Mouse (Mus musculus): ENCODE measurements around the gene Plekhm3.
A peak's percentile ranks its signal among the peaks of the same experiment; 100 is the strongest.

Plekhm3 gene

DNA sequence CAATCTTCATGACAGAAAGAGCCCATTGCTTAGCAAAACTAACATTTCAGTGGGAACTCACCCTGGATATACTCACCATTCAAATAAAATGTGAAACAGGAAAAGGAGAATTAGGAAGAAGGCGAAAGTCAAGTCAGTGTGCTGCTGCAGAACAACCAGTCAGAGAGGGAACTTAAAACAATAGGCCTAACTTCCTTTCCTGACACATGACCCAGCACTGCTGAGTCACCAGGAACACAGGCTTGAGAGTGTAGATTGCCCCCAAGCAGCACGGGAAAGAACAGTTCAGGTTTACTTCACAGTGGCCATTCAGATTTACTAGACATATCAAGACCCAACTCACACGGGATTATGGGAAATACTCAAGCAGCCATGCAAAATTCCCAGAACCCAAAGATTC is 80.3 kb downstream of the Plekhm3 start:
- DNase-seq (ENCODE audit: low read depth, low spot score) = no peak

DNA sequence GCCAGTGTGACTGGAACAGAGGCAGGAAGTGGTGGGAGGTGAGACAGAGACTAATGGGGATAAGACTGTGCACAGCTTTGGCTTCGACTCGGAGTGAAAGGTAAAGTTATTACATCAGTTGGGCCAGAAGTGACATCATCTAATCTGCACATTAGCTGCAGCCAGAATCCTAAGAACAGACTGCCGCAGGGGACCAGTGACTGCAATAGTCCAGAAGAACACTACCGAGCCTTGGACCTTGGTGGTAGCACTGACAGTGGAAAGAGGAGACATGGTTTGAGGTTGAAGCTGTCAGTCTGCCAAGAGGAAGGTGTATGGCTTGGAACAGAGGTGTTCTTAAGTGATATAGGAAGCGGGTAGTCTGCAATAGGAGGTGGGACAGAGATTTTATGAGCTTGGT is 80.9 kb downstream of the Plekhm3 start:
- DNase-seq (ENCODE audit: low read depth, low spot score) = no peak

DNA sequence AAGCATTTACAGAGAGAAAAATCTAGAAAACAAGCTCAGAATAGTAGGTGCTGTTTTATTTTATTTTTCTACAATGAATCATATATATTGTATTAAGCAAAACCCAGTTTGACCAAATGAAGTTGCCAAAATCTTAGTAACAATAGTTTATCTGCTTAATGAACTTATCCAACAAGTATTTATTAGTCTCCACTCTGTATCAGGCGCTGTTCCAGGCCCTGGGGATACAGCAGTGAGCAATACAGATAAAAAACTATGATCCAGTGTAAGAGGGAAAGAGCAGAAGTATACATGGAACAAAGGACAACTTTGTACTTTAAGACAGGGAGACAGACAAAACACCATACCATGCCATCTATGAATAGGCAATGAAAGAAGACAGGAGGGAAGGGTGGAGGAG is 81.5 kb downstream of the Plekhm3 start:
- DNase-seq (ENCODE audit: low read depth, low spot score) = no peak

DNA sequence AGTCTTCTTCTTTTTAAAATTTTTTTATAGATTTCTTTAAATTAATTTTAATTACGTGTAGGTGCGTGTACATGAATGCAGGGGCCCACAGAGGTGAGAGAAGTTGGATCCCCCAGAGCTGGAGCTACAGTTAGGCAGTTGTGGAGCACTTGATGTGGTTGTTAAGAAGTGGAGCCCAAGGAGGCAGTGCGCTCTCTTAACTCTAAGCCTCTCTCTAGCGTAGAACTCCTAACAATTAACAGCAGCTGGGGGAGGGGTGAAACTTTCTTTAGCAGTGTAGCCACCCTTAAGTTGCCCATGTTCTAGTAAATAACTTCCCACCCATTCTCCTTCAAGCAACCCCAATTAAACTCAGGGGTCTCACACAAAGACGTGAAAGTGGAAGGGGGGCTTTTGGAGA is 84.7 kb downstream of the Plekhm3 start:
- DNase-seq (ENCODE audit: low read depth, low spot score) = no peak

DNA sequence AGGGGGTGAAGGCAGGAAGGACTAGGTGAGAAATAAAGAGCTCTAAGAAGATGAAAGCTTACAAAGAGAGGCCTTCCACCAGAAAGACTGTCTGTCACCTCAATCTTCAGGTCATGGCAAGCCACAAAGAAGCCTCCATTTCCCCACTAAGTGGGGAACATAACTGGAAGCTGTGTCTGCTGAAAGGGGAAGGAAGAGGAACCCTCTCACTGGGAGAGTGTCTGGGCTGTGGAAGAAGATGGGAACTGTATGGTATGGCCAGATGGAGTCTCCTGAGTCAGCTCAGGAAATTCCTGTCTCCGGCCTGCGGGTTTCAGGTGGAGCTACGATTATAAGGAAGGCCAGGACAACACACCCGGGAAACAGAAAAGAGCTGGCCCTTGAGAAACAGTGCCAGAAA is 88.9 kb downstream of the Plekhm3 start:
- no peak for DNase-seq (ENCODE audit: low read depth, low spot score)

DNA sequence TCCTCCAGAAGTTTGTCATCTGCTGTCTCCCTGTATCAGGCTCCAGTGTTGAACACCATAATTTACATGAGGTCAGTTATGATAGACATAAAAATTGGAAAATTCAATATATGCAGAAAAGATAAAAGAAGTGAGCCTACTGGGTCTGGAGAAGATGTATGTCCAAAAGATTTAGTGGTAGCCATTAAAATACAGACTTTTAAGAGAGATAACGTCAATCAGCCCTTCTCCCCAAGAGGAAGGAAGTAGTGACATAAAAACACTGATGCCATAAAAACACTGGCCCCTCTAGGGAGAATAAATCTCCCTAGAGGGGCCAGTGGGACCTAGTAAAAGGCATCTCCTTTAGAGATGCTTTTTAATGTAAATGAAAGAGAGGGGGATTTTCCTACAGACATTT is 90.5 kb downstream of the Plekhm3 start:
- no peak for DNase-seq (ENCODE audit: low read depth, low spot score)

DNA sequence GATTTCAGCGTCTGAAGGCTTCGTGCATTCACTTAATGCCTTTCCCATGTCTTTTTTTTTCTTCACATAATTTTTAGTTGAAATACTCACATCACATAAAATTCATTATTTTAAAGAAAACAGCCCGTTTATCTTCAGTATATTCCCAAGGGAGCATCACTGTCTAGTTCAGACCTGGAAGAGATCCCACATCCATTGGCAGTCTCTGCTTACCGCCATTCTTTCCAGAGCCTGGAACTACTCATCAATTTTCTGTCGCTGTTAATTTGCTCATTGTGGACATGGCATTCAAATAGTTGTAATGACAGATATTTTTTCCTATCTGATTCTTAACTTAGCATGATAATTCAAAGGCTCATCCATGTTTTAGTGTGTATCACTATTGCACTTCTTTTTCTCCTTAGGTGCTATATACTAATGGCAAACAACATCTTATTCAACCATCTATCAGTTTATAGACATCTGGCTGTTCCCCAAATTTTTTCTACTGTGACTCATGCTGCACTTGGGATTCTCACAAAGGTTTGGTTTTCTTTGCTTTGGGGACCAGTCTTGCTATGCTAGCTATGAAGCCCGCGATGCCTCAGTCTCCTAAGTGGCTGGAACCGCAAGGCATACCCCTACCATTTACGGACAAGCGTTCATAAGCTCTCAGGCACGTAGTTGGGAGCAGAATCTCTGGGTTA is 96.2 kb downstream of the Plekhm3 start:
- DNase-seq (ENCODE audit: low read depth, low spot score) = no peak

DNA sequence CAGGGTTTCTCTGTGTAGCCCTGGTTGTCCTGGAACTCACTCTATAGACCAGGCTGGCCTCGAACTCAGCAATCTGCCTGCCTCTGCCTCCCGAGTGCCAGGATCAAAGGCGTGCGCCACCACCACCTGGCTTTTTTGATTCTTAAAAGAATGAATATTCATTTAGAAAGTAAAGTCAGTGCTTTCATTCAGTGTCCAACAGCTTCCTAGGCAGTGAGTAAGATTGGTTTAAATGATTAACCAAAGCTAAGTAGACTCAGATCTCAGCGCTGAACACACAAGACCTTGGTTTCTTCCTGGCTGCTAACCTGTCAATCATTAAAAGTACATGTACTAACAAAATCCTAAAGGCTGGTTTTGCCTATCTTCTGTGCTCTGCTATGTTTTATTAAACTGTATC is 96.8 kb downstream of the Plekhm3 start:
- DNase-seq (ENCODE audit: low read depth, low spot score) = no peak

DNA sequence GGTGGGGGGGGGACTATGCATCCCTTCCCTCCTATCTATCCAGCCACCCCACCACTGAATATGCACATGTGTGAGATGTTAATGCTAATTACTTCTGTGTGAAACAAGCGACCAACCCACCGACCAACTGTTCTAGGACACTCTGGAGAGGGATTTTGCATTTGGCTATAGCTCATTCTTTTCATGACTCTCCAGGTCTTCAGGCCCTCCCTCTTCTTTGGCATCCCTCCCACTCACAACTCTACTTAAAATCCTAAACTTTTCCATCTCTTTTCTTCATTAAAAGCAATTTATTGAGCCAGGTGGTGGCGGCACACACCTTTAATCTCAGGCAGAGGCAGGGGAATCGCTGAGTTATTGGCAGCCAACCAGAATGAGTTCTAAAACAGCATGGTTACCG is 101.8 kb downstream of the Plekhm3 start:
- DNase-seq (ENCODE audit: low read depth, low spot score) = no peak

DNA sequence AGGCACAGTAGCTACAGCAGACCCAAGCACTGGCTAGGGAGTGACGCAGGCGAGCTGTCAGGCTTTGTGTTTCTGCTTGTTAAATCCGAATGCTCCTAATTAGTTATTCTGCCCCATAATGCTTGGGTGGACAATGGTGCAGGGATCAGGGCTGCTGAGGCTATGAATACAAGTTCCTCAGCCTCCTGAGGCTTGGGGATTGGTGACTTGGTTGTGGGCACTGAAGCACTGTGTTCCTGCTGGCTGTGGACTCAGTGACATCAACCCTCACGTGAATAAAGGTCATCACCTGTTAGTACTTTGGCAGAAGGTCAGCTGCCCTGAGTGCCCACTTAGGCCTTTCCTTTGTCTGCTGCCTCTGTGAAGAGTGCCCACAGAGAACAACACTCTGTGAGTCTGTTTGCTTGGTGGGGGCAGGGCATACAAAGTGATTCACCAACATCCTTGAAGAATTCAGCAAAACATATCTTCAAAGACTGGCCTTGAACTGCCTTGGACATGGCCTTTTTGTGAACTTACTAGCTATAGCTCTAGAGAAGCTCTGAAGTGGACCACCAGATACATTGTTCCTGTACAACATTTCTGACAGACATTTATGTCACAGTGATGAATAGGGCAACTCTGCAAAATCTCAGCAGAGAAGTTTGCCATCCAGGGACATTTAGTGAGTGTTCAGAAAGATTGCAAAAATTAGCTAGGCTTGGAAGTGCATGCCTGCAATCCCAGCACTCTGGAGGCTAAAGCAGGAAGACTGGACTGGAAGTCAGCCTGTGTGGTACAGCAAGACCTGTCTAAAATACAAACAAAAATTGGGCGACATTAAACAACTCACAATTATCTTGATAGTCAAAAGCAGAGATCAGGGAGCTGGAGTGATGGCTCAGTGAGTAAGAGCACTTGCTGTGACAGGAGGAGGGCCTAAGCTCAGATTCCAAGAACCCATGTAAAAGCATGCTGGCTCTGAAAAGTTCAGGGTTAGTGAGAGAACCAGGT is 102.6 kb downstream of the Plekhm3 start:
- DNase-seq (ENCODE audit: low read depth, low spot score) = peak; percentile 38

DNA sequence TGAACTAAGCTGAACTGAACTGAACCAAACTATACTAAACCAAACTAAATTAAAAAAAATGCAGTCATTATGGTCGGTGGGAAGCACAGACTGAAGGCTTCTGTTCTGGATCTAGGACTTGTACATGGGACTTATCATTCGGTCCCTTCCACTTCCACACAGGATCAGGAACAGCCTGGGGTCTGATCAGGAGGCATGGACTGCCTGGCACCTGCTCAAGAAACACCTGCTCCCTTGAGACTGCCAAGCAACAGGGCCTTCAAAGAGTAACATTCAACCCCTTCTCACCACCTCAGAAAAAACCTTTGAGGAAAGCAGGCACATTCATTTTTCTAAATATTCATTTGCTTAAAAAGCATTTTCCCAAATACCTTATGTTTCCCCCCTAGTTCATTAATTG is 103.4 kb downstream of the Plekhm3 start:
- no peak for DNase-seq (ENCODE audit: low read depth, low spot score)

DNA sequence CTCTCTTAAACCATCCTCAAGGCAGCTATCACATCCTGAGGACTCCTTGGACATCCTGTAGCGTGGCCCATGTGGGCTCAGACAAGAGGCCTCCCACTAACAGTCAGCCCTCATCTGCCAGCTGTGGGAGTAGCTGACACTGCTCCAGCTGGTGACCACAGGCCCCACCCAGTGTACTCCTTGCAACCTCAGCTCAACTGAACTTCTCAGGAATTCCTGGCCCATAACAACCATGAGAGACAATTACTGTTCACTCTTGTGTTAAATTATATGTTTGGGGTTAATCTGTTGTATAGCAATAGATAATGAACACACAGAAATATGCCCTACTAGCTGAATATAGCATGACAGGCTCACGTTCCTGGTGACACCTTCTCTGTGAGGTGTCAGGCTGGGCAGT is 104.4 kb downstream of the Plekhm3 start:
- DNase-seq (ENCODE audit: low read depth, low spot score) = no peak

DNA sequence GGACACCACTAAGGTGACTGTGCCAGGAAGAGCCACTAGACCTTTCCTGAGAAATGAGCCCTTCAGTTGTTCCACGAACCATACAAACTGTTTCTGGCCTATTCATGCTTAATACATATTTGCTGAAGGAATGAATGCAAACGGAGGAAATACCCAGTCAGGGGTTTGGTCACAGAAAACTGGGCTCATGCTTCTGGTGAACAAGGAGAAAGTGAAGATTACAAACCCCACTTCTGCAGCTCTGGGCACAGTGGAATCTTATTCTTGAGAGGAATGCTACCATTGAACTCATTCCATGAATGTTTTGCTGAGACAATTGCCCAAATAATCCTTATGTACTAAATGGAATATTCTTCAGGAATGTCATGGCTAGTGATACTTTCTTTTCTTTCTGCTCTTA is 106.3 kb downstream of the Plekhm3 start:
- DNase-seq (ENCODE audit: low read depth, low spot score) = no peak

DNA sequence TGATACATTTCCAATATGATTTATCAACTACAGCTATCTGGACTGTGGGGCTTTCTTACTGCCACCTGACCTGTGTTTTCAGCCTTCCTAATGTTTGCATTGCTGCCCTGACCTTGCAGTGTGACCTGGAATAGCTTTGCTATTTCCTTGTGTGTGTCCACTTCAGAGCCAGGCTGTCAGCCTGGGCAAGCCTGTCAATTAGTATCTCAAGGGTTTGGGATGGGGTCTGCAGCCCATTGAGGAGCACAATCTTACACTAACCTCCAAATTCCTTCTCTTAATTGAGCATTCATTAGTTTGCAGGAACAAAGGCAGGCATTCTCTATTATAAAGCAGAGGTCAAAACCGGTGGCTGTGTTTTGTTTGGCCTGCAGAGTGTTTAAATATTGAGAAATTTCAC is 107.6 kb downstream of the Plekhm3 start:
- no peak for DNase-seq (ENCODE audit: low read depth, low spot score)

DNA sequence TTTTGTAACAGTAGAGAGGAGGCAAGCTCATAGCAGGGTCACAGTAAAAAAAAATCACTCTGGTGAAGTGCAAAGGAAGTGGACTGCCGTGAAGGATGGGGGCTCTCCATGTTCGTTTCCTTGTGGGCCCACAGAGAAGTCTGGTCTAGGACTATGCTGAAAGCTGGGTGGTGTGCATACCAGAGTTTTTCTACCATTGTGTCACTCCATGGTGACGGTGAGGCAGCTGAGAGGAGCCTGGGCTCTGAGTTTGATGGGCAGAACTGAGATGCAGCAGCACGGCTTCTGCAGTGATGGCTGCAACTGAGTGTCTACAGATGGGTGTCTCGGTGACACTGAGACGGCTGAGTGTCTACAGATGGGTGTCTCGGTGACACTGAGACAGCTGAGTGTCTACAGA is 108.5 kb downstream of the Plekhm3 start:
- no peak for DNase-seq (ENCODE audit: low read depth, low spot score)

DNA sequence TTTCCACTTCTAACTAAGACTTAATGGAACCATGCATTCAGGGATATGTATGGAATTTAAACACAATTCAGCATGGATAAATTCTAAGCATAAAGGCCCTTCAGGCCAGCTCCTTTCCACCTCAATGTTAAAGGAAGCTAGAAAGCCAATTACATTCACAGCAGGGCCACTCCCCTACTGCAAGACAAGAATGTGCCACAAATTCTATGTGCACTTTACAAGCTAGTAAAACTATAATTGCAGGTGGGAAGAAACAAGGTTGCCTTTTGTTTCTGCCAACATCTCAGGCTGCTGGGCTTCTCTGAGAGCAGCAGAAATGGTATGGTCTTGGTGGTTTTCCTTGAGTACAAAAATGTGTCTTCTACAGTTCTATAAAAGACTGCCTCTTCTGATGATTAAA is 109.1 kb downstream of the Plekhm3 start:
- no peak for DNase-seq (ENCODE audit: low read depth, low spot score)

DNA sequence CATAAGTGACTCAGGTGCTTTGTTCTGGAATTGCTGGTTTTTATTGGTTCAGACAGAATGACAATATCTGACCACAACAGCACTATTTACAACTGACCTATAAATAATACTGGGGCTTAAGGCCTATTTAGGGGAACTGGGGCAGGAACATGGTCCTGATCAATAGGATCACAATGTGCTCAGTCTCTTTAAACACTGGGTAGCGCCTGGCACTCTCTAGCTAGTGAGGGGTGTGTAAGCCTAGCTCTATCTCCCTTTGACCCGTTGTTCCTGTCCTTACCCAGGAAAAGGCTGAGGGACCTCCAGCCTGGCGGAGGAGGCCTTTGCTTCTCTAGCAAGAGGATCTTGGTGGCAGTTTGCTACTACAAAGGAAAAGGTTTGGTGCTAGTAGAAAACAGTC is 111.6 kb downstream of the Plekhm3 start:
- DNase-seq (ENCODE audit: low read depth, low spot score) = no peak

DNA sequence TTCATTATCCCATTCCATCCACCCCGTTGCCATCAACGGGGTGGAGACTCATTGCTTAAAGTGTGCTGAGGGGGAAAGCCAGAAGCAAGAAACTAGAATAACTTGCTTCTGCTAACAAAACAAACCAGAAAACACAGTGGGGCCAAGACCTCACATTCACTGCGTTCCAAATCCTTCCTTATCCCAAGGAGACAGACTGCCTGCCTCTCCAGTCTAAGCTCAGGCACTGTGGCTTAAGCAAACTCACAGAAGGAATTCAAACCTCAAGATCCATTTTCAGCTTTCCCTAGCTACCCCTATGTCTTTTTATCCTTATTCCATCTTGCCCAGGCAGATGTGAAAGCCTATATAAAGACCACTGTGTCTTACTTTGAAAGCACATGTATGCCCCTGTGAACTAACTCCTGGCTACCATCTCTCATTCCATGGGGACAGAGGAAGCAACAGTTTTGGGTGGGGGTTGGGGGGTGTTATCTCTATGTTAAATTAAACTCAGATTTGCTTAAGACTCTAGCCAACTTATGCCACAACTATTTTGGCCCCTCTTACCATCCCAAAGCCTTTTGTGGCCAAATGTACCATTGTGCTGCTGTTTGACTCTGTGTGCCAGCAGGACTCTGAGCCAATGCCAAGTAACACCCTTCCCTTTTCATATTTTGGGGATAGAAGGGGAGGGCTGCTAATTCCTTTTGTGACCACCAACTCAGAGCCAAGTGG is 112.6 kb downstream of the Plekhm3 start:
- DNase-seq (ENCODE audit: low read depth, low spot score) = no peak

DNA sequence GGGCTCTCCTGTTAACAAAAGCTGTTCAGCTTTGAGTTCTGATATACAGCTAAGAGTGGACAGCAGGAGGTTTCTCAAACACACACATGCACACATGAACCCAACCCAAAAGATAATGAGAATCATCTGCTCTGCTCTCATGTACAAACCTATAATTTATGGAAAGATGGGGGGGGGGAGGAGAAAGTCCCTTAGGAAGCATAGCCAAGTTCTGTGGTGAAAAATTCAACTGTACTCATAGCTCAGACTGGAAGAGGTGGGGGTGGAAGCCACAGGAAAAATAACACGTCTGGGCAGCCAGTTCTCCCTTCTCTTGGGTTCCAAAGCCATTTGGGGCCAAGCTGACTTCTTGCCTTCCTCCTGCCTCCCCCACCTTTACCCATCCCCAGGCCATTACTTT is 115.7 kb downstream of the Plekhm3 start:
- no peak for DNase-seq (ENCODE audit: low read depth, low spot score)

DNA sequence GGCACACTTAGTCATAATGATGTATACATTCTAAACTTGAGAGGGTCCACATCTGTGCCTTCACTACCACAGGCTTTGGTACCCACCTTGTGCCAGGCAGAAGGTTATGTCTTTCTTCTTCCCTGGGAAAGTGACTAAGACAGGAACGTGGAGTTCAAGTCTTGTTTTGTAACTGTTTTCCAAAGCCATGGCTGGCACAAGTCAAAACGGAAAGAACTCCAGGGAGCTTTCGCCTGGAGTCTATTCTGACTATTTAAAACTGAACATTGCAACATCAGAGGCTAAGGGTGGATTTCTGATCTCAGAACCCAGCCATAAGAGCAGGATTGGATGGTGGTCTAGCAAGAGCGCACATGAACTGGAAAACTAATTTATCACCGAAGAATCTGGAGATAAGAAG is 120.0 kb downstream of the Plekhm3 start:
- DNase-seq (ENCODE audit: low read depth, low spot score) = no peak

DNA sequence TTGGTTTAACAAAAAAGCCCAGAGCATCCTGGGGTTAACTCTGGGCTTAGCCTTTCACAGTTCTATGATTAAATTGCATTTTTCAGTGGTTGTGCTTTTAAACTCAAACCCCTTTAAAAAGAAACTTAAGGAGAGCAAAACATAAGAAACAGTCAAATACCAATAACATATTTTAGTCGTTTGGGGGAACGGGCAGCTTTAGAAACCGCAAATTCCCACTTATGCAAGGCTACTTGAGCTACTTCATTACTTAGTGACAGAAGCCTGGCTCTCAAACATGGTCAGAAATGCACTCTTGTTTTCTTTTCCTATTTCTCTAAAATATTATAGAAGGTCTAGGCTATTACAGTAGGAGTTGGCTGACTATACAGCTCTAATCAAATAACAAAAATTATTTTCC is 120.5 kb downstream of the Plekhm3 start:
- no peak for DNase-seq (ENCODE audit: low read depth, low spot score)

DNA sequence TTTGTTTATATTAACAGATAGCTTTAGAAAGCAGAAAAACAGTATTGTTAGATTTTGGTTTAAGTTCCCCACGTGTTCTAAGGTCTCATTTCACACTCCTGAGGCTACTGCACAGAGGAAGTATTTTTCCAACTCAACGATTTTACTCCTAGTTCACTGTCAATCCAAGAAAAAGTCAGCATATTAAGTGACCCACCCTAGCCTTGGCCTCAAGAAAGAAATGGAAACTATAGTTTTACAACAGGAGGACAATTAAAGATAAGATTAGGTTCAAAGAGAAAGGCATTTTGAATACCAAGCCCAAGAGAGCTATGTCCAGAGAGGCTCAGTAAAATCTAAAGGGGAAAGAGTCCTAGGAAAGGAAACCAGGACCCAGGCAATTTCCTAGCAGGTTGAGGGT is 125.1 kb downstream of the Plekhm3 start:
- DNase-seq (ENCODE audit: low read depth, low spot score) = no peak

Measured in mesoderm, embryonic 11.5 days (tissue).